Mouse (Mus musculus) midbrain, embryonic 16.5 days (tissue): ENCODE data around the gene Etl4. TPM values are rescaled to one million over a fixed set of nuclear protein-coding genes. Genes with fewer than 3 reads are reported as not detected.
"Not testable (repeated sequence)": the region's sequence is repeated elsewhere in the genome, so short reads cannot be mapped to it uniquely, and the experiment has no call there.

ENCODE experiments used
- ATAC-seq: fragments of 200-750 bp; cut with Nextera tagmentation; 2 replicates; pipeline ENCODE4 v1.8.0; 2017; ENCODE audit warnings: moderate TSS enrichment
- H3K27ac ChIP-seq: fragments of 300-500 bp; sonication (generic); 2 replicates; pipeline ENCODE4 v1.5.1; 2014; ENCODE audit warnings: mild to moderate bottlenecking, low read length, mixed read lengths
- H3K27me3 ChIP-seq: fragments of 300-500 bp; sonication (generic); 2 replicates; pipeline ENCODE4 v1.6.1; 2014; ENCODE audit warnings: low read depth, low read length, mixed read lengths; ENCODE audit not compliant: control insufficient read depth, insufficient read depth
- H3K36me3 ChIP-seq: fragments of 300-500 bp; sonication (generic); 2 replicates; pipeline ENCODE4 v1.6.1; 2014; ENCODE audit warnings: mild to moderate bottlenecking, low read length, moderate library complexity, mixed read lengths; ENCODE audit not compliant: control insufficient read depth, insufficient read depth
- H3K4me1 ChIP-seq: fragments of 300-500 bp; sonication (generic); 2 replicates; pipeline ENCODE4 v1.6.1; 2014; ENCODE audit warnings: mild to moderate bottlenecking, low read length, mixed read lengths; ENCODE audit not compliant: control insufficient read depth, insufficient read depth
- H3K4me2 ChIP-seq: fragments of 300-500 bp; sonication (generic); 2 replicates; pipeline ENCODE4 v1.6.1; 2014; ENCODE audit warnings: mild to moderate bottlenecking, low read length, mixed read lengths
- H3K4me3 ChIP-seq: fragments of 300-500 bp; sonication (generic); 2 replicates; pipeline ENCODE4 v1.5.1; 2014; ENCODE audit warnings: low read depth, mild to moderate bottlenecking, low read length, moderate library complexity, mixed read lengths
- H3K9ac ChIP-seq: fragments of 300-500 bp; sonication (generic); 2 replicates; pipeline ENCODE4 v1.6.1; 2014; ENCODE audit warnings: low read depth, low read length, mixed read lengths
- H3K9me3 ChIP-seq: fragments of 300-500 bp; sonication (generic); replicated peaks from 2 replicates; pipeline ENCODE4 v1.6.1; 2014; ENCODE audit warnings: mild to moderate bottlenecking, low read length, mixed read lengths; ENCODE audit not compliant: control insufficient read depth, poor library complexity, severe bottlenecking
- WGBS: fragments of 180-500 bp; shearing (Covaris S2); extraction: QIAGEN DNeasy Blood & Tissue Kit; methylation state at CpG from one replicate; pipeline ENCODE4 v1.1.7; 2014; 5-methylcytosine and 5-hydroxymethylcytosine counted together
- polyA plus RNA-seq: library from polyadenylated mRNA; unstranded; fragments of >200 nt; fragmentation: Nextera tagmentation; extraction: Ambion mirVana; gene quantifications from 2 replicates; pipeline ENCODE4 v1.2.1, GENCODE M21; 2015

Gene Etl4
- polyA plus RNA-seq, 1 experiment from 2014 or later = 4.9 TPM

- Histone ChIP-seq H3K4me2 (no peak overlapping the region), H3K4me3 (no peak overlapping the region), H3K27me3 (no peaks in the 10 kb centered on the region), H3K9me3 (no peaks in the 10 kb centered on the region), H3K36me3 (no peaks in the 10 kb centered on the region), H3K27ac (no peak overlapping the region), H3K9ac (no peak overlapping the region), H3K4me1 (no peaks in the 10 kb centered on the region; the same call in 1 of the 2 replicates)
- 71% methylated on average over 4 of the region's 4 CpGs for WGBS
- ATAC-seq = no peak
Observed at GRCm38 (mm10) chr2:20669367-20669766, 759.8 kb downstream of the Etl4 start.

- no peak overlapping the region for H3K4me2 ChIP-seq
- H3K4me1 ChIP-seq = no peaks in the 10 kb centered on the region
- ATAC-seq = no peak
- no peak overlapping the region for H3K27ac ChIP-seq
- H3K27me3 ChIP-seq = no peaks in the 10 kb centered on the region
- H3K4me3 ChIP-seq = no peak overlapping the region
- no peaks in the 10 kb centered on the region for H3K36me3 ChIP-seq
- no peak overlapping the region for H3K9ac ChIP-seq
- WGBS = 68% methylated on average over 13 of the region's 13 CpGs
- no peaks in the 10 kb centered on the region for H3K9me3 ChIP-seq
Observed at GRCm38 (mm10) chr2:20671546-20672255, 762.1 kb downstream of the Etl4 start.

- H3K9me3 ChIP-seq = no peaks in the 10 kb centered on the region
- H3K27me3 ChIP-seq = no peaks in the 10 kb centered on the region
- H3K4me1 ChIP-seq = no peaks in the 10 kb centered on the region
- H3K27ac ChIP-seq = no peak overlapping the region
- no peak overlapping the region for H3K4me2 ChIP-seq
- ATAC-seq = no peak
- H3K36me3 ChIP-seq = no peaks in the 10 kb centered on the region
- WGBS = 94% methylated on average over 7 of the region's 7 CpGs
- no peak overlapping the region for H3K9ac ChIP-seq
- H3K4me3 ChIP-seq = no peak overlapping the region
Observed at GRCm38 (mm10) chr2:20672281-20672680, 762.7 kb downstream of the Etl4 start.

GRCm38 (mm10) chr2:20672803-20673603 lies 763.4 kb downstream of the Etl4 start:
- no peaks in the 10 kb centered on the region for H3K27me3 ChIP-seq
- no peaks in the 10 kb centered on the region for H3K4me1 ChIP-seq
- no peak overlapping the region for H3K9ac ChIP-seq
- no peak overlapping the region for H3K27ac ChIP-seq
- ATAC-seq = peak; percentile 67; the same call in 1 of the 2 replicates
- no peak overlapping the region for H3K4me3 ChIP-seq
- H3K4me2 ChIP-seq = no peak overlapping the region
- WGBS = 70% methylated on average over 9 of the region's 9 CpGs
- no peaks in the 10 kb centered on the region for H3K9me3 ChIP-seq
- no peaks in the 10 kb centered on the region for H3K36me3 ChIP-seq

- ATAC-seq = no peak
- Histone ChIP-seq H3K4me2 (no peak overlapping the region), H3K4me3 (no peak overlapping the region), H3K4me1 (no peaks in the 10 kb centered on the region), H3K9me3 (no peaks in the 10 kb centered on the region), H3K36me3 (no peaks in the 10 kb centered on the region), H3K27me3 (no peaks in the 10 kb centered on the region), H3K27ac (no peak overlapping the region), H3K9ac (no peak overlapping the region)
- 92% methylated on average over 3 of the region's 3 CpGs for WGBS
Observed at GRCm38 (mm10) chr2:20676379-20676778, 766.8 kb downstream of the Etl4 start.

- H3K4me1 ChIP-seq = no peaks in the 10 kb centered on the region
- WGBS = 65% methylated on average over 7 of the region's 7 CpGs
- H3K9ac ChIP-seq = no peak overlapping the region
- no peaks in the 10 kb centered on the region for H3K27me3 ChIP-seq
- H3K4me2 ChIP-seq = no peak overlapping the region
- no peak overlapping the region for H3K27ac ChIP-seq
- H3K36me3 ChIP-seq = no peaks in the 10 kb centered on the region
- no peak overlapping the region for H3K4me3 ChIP-seq
- ATAC-seq = no peak
- H3K9me3 ChIP-seq = no peaks in the 10 kb centered on the region
Observed at GRCm38 (mm10) chr2:20678793-20679192, 769.2 kb downstream of the Etl4 start.

GRCm38 (mm10) chr2:20682203-20682602 lies 772.6 kb downstream of the Etl4 start:
- not testable (repeated sequence) for H3K27ac ChIP-seq, H3K9ac ChIP-seq, H3K4me1 ChIP-seq, ATAC-seq, H3K4me3 ChIP-seq, H3K9me3 ChIP-seq, H3K4me2 ChIP-seq, H3K36me3 ChIP-seq, H3K27me3 ChIP-seq
- WGBS = 97% methylated on average over 6 of the region's 6 CpGs

- Histone ChIP-seq H3K4me2 (no peak overlapping the region), H3K9me3 (no peaks in the 10 kb centered on the region), H3K27me3 (no peaks in the 10 kb centered on the region), H3K9ac (no peak overlapping the region), H3K4me3 (no peak overlapping the region), H3K27ac (no peak overlapping the region), H3K4me1 (no peaks in the 10 kb centered on the region), H3K36me3 (no peaks in the 10 kb centered on the region)
- WGBS = 35% methylated on average over 3 of the region's 3 CpGs
- no peak for ATAC-seq
Observed at GRCm38 (mm10) chr2:20689389-20689788, 779.8 kb downstream of the Etl4 start.

GRCm38 (mm10) chr2:20692898-20693297 lies 783.3 kb downstream of the Etl4 start:
- H3K4me1 ChIP-seq = no peaks in the 10 kb centered on the region
- no peak overlapping the region for H3K4me2 ChIP-seq
- no peaks in the 10 kb centered on the region for H3K36me3 ChIP-seq
- H3K27me3 ChIP-seq = no peaks in the 10 kb centered on the region
- no peak overlapping the region for H3K4me3 ChIP-seq
- no peak overlapping the region for H3K9ac ChIP-seq
- ATAC-seq = no peak
- WGBS = 81% methylated on average over 3 of the region's 3 CpGs
- no peak overlapping the region for H3K27ac ChIP-seq
- no peaks in the 10 kb centered on the region for H3K9me3 ChIP-seq
